Mouse (Mus musculus) heart, embryonic 16.5 days (tissue): ENCODE results near the gene Slc35g1. TPM values are rescaled to one million over a fixed set of nuclear protein-coding genes. Genes with fewer than 3 reads are reported as not detected.
"Not testable (repeated sequence)": the region's sequence is repeated elsewhere in the genome, so short reads cannot be mapped to it uniquely, and the experiment has no call there.

Experiments used
- ATAC-seq: fragments of 200-750 bp; cut with Nextera tagmentation; replicated peaks from 2 replicates; pipeline ENCODE4 v1.8.0; 2017; ENCODE audit warnings: moderate number of reproducible peaks; ENCODE audit not compliant: insufficient read depth, low FRiP score; ENCODE audit errors: extremely low read depth
- H3K27ac ChIP-seq: fragments of 300-500 bp; sonication (generic); 2 replicates; pipeline ENCODE4 v1.5.1; 2014; ENCODE audit warnings: mild to moderate bottlenecking, low read length, control low read depth, moderate library complexity
- H3K27me3 ChIP-seq: fragments of 300-500 bp; sonication (generic); 2 replicates; pipeline ENCODE4 v1.6.1; 2014; ENCODE audit warnings: low read length, mixed read lengths; ENCODE audit not compliant: control insufficient read depth, insufficient read depth
- H3K36me3 ChIP-seq: fragments of 300-500 bp; sonication (generic); 2 replicates; pipeline ENCODE4 v1.6.1; 2014; ENCODE audit not compliant: control insufficient read depth, insufficient read depth
- H3K4me1 ChIP-seq: fragments of 300-500 bp; sonication (generic); 2 replicates; pipeline ENCODE4 v1.6.1; 2014; ENCODE audit warnings: low read length, mixed read lengths; ENCODE audit not compliant: control insufficient read depth, insufficient read depth
- H3K4me2 ChIP-seq: fragments of 300-500 bp; sonication (generic); 2 replicates; pipeline ENCODE4 v1.6.1; 2014; ENCODE audit warnings: low read depth, mild to moderate bottlenecking, control low read depth, low read length
- H3K4me3 ChIP-seq: fragments of 300-500 bp; sonication (generic); 2 replicates; pipeline ENCODE4 v1.5.1; 2014; ENCODE audit warnings: mild to moderate bottlenecking, control low read depth, low read length
- H3K9ac ChIP-seq: fragments of 300-500 bp; sonication (generic); 2 replicates; pipeline ENCODE4 v1.6.1; 2014; ENCODE audit warnings: low read length, control low read depth
- H3K9me3 ChIP-seq: fragments of 300-500 bp; sonication (generic); replicated peaks from 2 replicates; pipeline ENCODE4 v1.6.1; 2016; ENCODE audit warnings: low read length; ENCODE audit not compliant: control insufficient read depth
- WGBS: fragments of 180-500 bp; shearing (Covaris S2); extraction: QIAGEN DNeasy Blood & Tissue Kit; methylation state at CpG from one replicate; pipeline ENCODE4 v1.1.7; 2014; 5-methylcytosine and 5-hydroxymethylcytosine counted together
- polyA plus RNA-seq: library from polyadenylated mRNA; unstranded; fragments of >200 nt; fragmentation: Nextera tagmentation; extraction: Ambion mirVana; gene quantifications from 2 replicates; pipeline ENCODE4 v1.2.1, GENCODE M21; 2015

Gene Slc35g1
- polyA plus RNA-seq, 1 experiment from 2014 or later: 1.9 TPM

GRCm38 (mm10) chr19:38373371-38373770 is 22.4 kb upstream of the Slc35g1 start:
- Histone ChIP-seq H3K4me2 (no peak overlapping the region), H3K27me3 (no peaks in the 10 kb centered on the region), H3K9ac (no peak overlapping the region), H3K27ac (no peak overlapping the region), H3K36me3 (no peaks in the 10 kb centered on the region), H3K4me1 (no peaks in the 10 kb centered on the region), H3K4me3 (no peak overlapping the region), H3K9me3 (no peaks in the 10 kb centered on the region)
- ATAC-seq: no peak
- WGBS: 64% methylated on average over 2 of the region's 2 CpGs

DNA sequence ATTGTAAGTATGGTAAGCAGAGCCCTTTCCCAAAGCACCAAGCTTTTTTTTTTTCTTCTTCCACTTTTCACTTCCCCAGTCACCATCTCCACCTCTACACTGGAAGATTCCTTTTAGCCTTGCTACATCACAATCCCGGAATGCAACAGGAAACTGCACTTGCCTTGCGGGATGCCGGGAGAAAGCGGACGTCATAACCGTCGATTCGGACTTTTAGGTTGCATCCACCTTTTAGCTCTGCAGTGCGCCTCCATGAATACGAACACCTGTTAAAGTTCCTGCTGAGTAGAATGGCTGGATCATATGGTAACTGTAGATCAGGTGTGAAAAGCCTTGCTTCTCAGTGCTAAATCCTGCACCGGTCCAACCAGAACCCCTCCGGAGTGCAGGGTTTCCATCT is 12.0 kb upstream of the Slc35g1 start:
- WGBS: 80% methylated on average over 12 of the region's 12 CpGs
- Histone ChIP-seq H3K4me2 (no peak overlapping the region), H3K9ac (no peak overlapping the region), H3K27ac (no peak overlapping the region), H3K4me1 (no peaks in the 10 kb centered on the region), H3K4me3 (no peak overlapping the region), H3K27me3 (no peaks in the 10 kb centered on the region), H3K9me3 (no peaks in the 10 kb centered on the region), H3K36me3 (no peaks in the 10 kb centered on the region)
- no peak for ATAC-seq

GRCm38 (mm10) chr19:38387021-38387420 is 8.8 kb upstream of the Slc35g1 start:
- H3K4me1 ChIP-seq, H3K9ac ChIP-seq, H3K4me3 ChIP-seq, H3K36me3 ChIP-seq, H3K9me3 ChIP-seq, H3K27ac ChIP-seq, H3K27me3 ChIP-seq, ATAC-seq, H3K4me2 ChIP-seq: not testable (repeated sequence)
- 82% methylated on average over 1 of the region's 1 CpGs for WGBS

GRCm38 (mm10) chr19:38387835-38388234 is 7.9 kb upstream of the Slc35g1 start:
- 93% methylated on average over 4 of the region's 4 CpGs for WGBS
- no peak for ATAC-seq

GRCm38 (mm10) chr19:38396633-38396970 is 822 bp downstream of the Slc35g1 start:
- H3K36me3 ChIP-seq: no peaks in the 10 kb centered on the region
- peak overlapping the region; percentile 72 for H3K4me3 ChIP-seq
- H3K9me3 ChIP-seq: no peaks in the 10 kb centered on the region
- H3K9ac ChIP-seq: peak overlapping the region; percentile 78; the same call in 1 of the 2 replicates
- 49% methylated on average over 8 of the region's 8 CpGs for WGBS
- H3K27ac ChIP-seq: no peak overlapping the region
- H3K4me1 ChIP-seq: no peaks in the 10 kb centered on the region
- H3K27me3 ChIP-seq: no peaks in the 10 kb centered on the region
- peak overlapping the region; percentile 78 for H3K4me2 ChIP-seq
- ATAC-seq: no peak

More at GRCm38 (mm10) chr19:38387835-38388234, 7.9 kb upstream of the Slc35g1 start:
- Histone ChIP-seq H3K27ac (no peak overlapping the region), H3K4me3 (no peak overlapping the region), H3K27me3 (no peaks in the 10 kb centered on the region), H3K9ac (no peak overlapping the region), H3K4me1 (no peaks in the 10 kb centered on the region), H3K4me2 (no peak overlapping the region), H3K9me3 (no peaks in the 10 kb centered on the region), H3K36me3 (no peaks in the 10 kb centered on the region)

GRCm38 (mm10) chr19:38397004-38397403 is 1.2 kb downstream of the Slc35g1 start:
- Histone ChIP-seq H3K9me3 (no peaks in the 10 kb centered on the region), H3K36me3 (no peaks in the 10 kb centered on the region), H3K4me3 (no peak overlapping the region), H3K9ac (no peak overlapping the region), H3K4me1 (no peaks in the 10 kb centered on the region), H3K4me2 (no peak overlapping the region), H3K27me3 (no peaks in the 10 kb centered on the region), H3K27ac (no peak overlapping the region)
- 61% methylated on average over 6 of the region's 6 CpGs for WGBS
- no peak for ATAC-seq

DNA sequence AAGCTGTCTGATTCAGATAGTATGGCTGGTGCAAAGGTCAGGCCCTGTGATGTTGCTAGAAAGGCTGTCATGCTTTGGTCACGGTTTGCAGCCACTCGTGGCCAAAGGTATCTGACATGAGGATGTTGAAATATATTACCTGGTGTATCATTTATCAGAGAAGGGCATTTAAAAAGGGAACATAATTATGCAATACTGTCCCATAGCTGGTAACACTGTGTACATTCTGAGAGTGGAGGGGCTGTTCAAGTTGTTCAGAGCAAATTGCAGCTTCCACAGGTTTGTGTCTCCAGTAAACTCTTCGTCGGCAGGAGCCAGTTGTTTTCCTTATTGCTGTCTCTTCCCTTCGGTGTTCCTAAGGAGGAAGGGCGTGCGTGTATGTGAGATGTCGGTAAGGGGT is 3.2 kb downstream of the Slc35g1 start:
- H3K27ac ChIP-seq: no peak overlapping the region
- no peak for ATAC-seq
- H3K4me1 ChIP-seq: no peaks in the 10 kb centered on the region
- H3K4me2 ChIP-seq: no peak overlapping the region
- 87% methylated on average over 8 of the region's 8 CpGs for WGBS
- no peaks in the 10 kb centered on the region for H3K9me3 ChIP-seq
- no peak overlapping the region for H3K4me3 ChIP-seq
- H3K27me3 ChIP-seq: no peaks in the 10 kb centered on the region
- H3K36me3 ChIP-seq: no peaks in the 10 kb centered on the region
- no peak overlapping the region for H3K9ac ChIP-seq

DNA sequence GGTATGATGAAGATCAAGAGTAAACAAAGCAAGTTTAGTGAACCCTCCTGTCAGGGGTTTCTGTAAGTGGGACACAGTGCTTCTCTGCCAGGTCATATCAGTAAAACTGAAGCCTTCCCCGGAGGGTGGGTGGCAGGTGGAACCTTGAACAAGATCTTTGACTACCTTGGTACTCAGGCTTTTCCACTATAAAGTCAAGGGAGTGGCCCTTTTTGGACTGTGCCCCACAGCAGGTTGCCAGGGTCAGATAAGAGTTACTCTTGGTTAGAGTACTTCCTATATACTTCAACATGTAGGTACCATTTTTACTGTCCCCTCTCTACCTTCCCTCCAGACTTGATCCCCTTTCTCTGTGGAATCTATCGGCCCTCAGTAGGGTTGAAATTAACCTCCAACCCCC is 5.1 kb downstream of the Slc35g1 start:
- no peak for ATAC-seq
- 65% methylated on average over 2 of the region's 2 CpGs for WGBS
- Histone ChIP-seq H3K4me3 (no peak overlapping the region), H3K27ac (no peak overlapping the region), H3K36me3 (no peaks in the 10 kb centered on the region), H3K4me1 (no peaks in the 10 kb centered on the region), H3K9ac (no peak overlapping the region), H3K27me3 (no peaks in the 10 kb centered on the region), H3K4me2 (no peak overlapping the region), H3K9me3 (no peaks in the 10 kb centered on the region)

DNA sequence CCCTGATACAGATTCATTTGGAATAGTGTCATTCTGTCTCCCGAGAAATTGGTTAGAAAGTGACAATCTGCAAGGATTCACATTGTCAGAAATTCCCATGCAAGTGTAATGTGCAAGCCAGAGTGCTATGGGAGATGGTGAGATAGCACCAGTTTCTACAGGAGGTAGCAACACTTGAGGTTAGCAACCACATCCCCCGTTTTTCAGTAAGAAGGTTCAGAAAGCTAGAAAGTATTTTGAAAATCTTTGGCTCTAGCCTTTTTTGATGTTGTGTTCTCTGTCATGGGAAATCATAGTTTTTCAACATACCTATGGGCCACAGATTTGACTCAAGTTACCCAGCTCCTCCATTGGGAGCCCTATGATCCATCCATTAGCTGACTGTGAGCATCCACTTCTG is 5.6 kb downstream of the Slc35g1 start:
- 71% methylated on average over 2 of the region's 2 CpGs for WGBS
- no peaks in the 10 kb centered on the region for H3K9me3 ChIP-seq
- H3K4me2 ChIP-seq: no peak overlapping the region
- no peak for ATAC-seq
- no peaks in the 10 kb centered on the region for H3K27me3 ChIP-seq
- no peaks in the 10 kb centered on the region for H3K36me3 ChIP-seq
- no peak overlapping the region for H3K27ac ChIP-seq
- H3K4me3 ChIP-seq: no peak overlapping the region
- H3K9ac ChIP-seq: no peak overlapping the region
- no peaks in the 10 kb centered on the region for H3K4me1 ChIP-seq
